Mouse (Mus musculus): ENCODE measurements around the gene Cyp2d26. TPM values are rescaled to one million over a fixed set of nuclear protein-coding genes. Genes with fewer than 3 reads are reported as not detected.

Gene Cyp2d26
- polyA plus RNA-seq, 1 experiment from 2014 or later, result not detected

DNA sequence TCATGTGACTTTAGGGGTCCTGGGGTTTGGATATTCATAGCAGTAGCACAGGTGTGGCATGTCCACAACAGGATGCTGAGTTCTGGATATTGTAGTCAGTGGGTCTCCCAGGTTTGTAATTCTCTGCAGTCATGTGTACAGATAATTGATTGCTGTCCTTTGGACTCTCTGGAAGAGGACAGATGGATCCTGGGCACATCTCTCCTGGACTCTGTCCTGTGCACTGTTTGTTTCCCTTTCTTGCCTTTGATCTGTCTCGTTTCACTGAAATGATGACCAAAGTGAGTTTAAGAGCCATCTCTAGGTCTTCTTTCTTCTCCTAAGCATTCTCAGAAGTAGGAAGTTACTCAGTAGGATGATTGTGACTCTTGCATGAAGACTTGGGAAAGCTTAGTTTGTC, 46.6 kb downstream of the Cyp2d26 start:
- H3K4me2 ChIP-seq, result no peak overlapping the region
- no peaks in the 10 kb centered on the region for H3K36me3 ChIP-seq (replicated peaks)
- 0 out of 2 replicates have a peak, but pooled peaks cover 5% of the 10 kb centered on the region for H3K9me3 ChIP-seq
- H3K9ac ChIP-seq, result no peak overlapping the region
- WGBS, result 70% methylated on average over 1 of the region's 1 CpGs
- no peaks in the 10 kb centered on the region for H3K4me1 ChIP-seq
- H3K27me3 ChIP-seq, result no peaks in the 10 kb centered on the region
- no peak overlapping the region for H3K27ac ChIP-seq
- no peak for ATAC-seq (ENCODE audit: low FRiP score)
- no peak overlapping the region for H3K4me3 ChIP-seq (replicated peaks)

Small RNA genes within 50 kb of the gene (microRNA-seq; reads per million reads assigned to microRNA genes)
- not detected for gene Gm27618

Other genes with a start within 250 kb of the Cyp2d26 start
- gene Cyp2d12, start 239.2 kb downstream of the Cyp2d26 start, polyA plus RNA-seq (2016; fragmentation: Nextera tagmentation; extraction: Ambion mirVana), result not detected in 2 replicates
- gene Cyp2d34, start 173.3 kb downstream of the Cyp2d26 start, polyA plus RNA-seq (2016; fragmentation: Nextera tagmentation; extraction: Ambion mirVana), result not detected in 2 replicates
- gene Cyp2d40, start 30.1 kb downstream of the Cyp2d26 start, polyA plus RNA-seq (2016; fragmentation: Nextera tagmentation; extraction: Ambion mirVana), result not detected in 2 replicates
- gene Tcf20, start 193.6 kb upstream of the Cyp2d26 start, polyA plus RNA-seq (2016; fragmentation: Nextera tagmentation; extraction: Ambion mirVana), result 14.7 and 14.9 TPM in 2 replicates
- gene Nfam1, start 239.0 kb upstream of the Cyp2d26 start, polyA plus RNA-seq (2016; fragmentation: Nextera tagmentation; extraction: Ambion mirVana), result 1.4 and 1.7 TPM in 2 replicates